Mouse (Mus musculus) cortical plate, adult 2 months (tissue): ENCODE measurements around the gene Cysrt1.

ENCODE experiments used
- CTCF ChIP-seq: fragments of 200-500 bp; IDR thresholded peaks from 2 replicates; pipeline ENCODE4 v1.5.1; 2011; ENCODE audit warnings: mild to moderate bottlenecking, control low read depth, low read length; ENCODE audit not compliant: insufficient read depth; ENCODE audit errors: extremely low read depth
- POLR2A ChIP-seq: fragments of 200-500 bp; IDR thresholded peaks from 2 replicates; pipeline ENCODE4 v1.6.1; 2011; ENCODE audit warnings: mild to moderate bottlenecking, low read length, control low read depth; ENCODE audit not compliant: insufficient read depth; ENCODE audit errors: extremely low read depth

GRCm38 (mm10) chr2:25290816-25291130, 48.5 kb upstream of the Cysrt1 start:
- TF ChIP-seq CTCF = no peak
- TF ChIP-seq POLR2A = no peak
